Mouse (Mus musculus) spleen, postnatal 4 days (tissue): ENCODE data around the gene Bpifc.

Experiments
- DNase-seq, 2 experiments: peaks; one replicate each; pipeline ENCODE4 v3.0.0; 2022; ENCODE audit warnings: low spot score in 2 of 2

Bpifc gene

GRCm38 (mm10) chr10:86011781-86012180 lies at the start of gene Bpifc:
Gene Bpifc, minus strand, starts transcription at chr10:86011895.
- DNase-seq, result no peak

- no peak for DNase-seq
Observed at GRCm38 (mm10) chr10:86060267-86060666, 48.6 kb upstream of the Bpifc start.

- DNase-seq, result no peak
Observed at GRCm38 (mm10) chr10:86057712-86058111, 46.0 kb upstream of the Bpifc start.

- no peak for DNase-seq
Observed at GRCm38 (mm10) chr10:86057286-86057685, 45.6 kb upstream of the Bpifc start.

- DNase-seq, result no peak
Observed at GRCm38 (mm10) chr10:86056297-86056903, 44.7 kb upstream of the Bpifc start.

- no peak for DNase-seq
Observed at GRCm38 (mm10) chr10:86052818-86053522, 41.3 kb upstream of the Bpifc start.

- no peak for DNase-seq
Observed at GRCm38 (mm10) chr10:86050522-86050921, 38.8 kb upstream of the Bpifc start.

- DNase-seq, result no peak
Observed at GRCm38 (mm10) chr10:86047786-86048185, 36.1 kb upstream of the Bpifc start.

- no peak for DNase-seq
Observed at GRCm38 (mm10) chr10:86046371-86046770, 34.7 kb upstream of the Bpifc start.

- DNase-seq, result no peak
Observed at GRCm38 (mm10) chr10:86044066-86044465, 32.4 kb upstream of the Bpifc start.

- no peak for DNase-seq
Observed at GRCm38 (mm10) chr10:86043651-86044050, 32.0 kb upstream of the Bpifc start.

- no peak for DNase-seq
Observed at GRCm38 (mm10) chr10:86034007-86034728, 22.5 kb upstream of the Bpifc start.

GRCm38 (mm10) chr10:86032517-86032916 lies 20.8 kb upstream of the Bpifc start:
- no peak for DNase-seq

- DNase-seq, result no peak
Observed at GRCm38 (mm10) chr10:86030743-86031142, 19.0 kb upstream of the Bpifc start.

GRCm38 (mm10) chr10:86026807-86027206 lies 15.1 kb upstream of the Bpifc start:
- DNase-seq, result peak; percentile 19 to 64

- DNase-seq, result peak in 1 of 2 experiments; percentile 18
Observed at GRCm38 (mm10) chr10:86026354-86026753, 14.7 kb upstream of the Bpifc start.

GRCm38 (mm10) chr10:86025906-86026305 lies 14.2 kb upstream of the Bpifc start:
- no peak for DNase-seq

GRCm38 (mm10) chr10:86023149-86023548 lies 11.5 kb upstream of the Bpifc start:
- DNase-seq, result no peak

GRCm38 (mm10) chr10:86022474-86022816 lies 10.8 kb upstream of the Bpifc start:
- DNase-seq, result no peak

- peak; percentile 90 to 95 for DNase-seq
Observed at GRCm38 (mm10) chr10:86021749-86022473, 10.2 kb upstream of the Bpifc start, which contains the start of gene Fbxo7. Gene Fbxo7, plus strand, starts transcription at chr10:86021972.

- no peak for DNase-seq
Observed at GRCm38 (mm10) chr10:86021408-86021748, 9.7 kb upstream of the Bpifc start.

GRCm38 (mm10) chr10:86018813-86019212 lies 7.1 kb upstream of the Bpifc start:
- DNase-seq, result no peak
